8 mouse cellular contexts compared by ENCODE assay signal in the genomic region with DNA sequence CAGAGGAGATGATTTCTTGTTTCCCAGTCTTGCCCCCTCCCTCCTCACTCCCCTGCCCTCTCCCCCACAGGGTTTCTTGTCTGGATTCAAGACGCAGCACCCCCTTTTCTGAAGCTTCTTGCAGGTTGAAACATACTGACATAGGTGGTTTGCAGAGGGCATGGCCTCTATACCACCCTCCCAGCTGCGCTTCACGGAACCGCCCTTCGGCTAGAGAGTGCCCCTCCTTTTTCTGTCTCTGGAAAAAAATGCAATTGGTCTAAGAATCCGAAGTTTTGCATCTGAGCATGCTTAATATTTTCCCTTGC. TPM values are rescaled to one million over a fixed set of nuclear protein-coding genes. Genes with fewer than 3 reads are reported as not detected.
DNase-seq lines count a peak whose midpoint lies in the region; ATAC-seq lines count a peak whose summit lies in the region.

No protein-coding gene starts in this region.

- H3K36me3 ChIP-seq in neural tube, embryonic 11.5 days (ENCODE audit: control insufficient read depth, insufficient read depth, low read length) = no peaks in the 10 kb centered on the region
- H3K36me3 ChIP-seq in limb, embryonic 11.5 days (ENCODE audit: control insufficient read depth, insufficient read depth, low read length) = no peaks in the 10 kb centered on the region
- H3K36me3 ChIP-seq in stomach, embryonic 14.5 days (ENCODE audit: control insufficient read depth, insufficient read depth, low read length) = no peaks in the 10 kb centered on the region

- peak; percentile 5 to 33 for DNase-seq in adrenal gland, postnatal 36 days
- no peak for DNase-seq in adrenal gland, adult 2 months
- DNase-seq in neural tube, embryonic 11.5 days (ENCODE audit: low spot score) = no peak
- DNase-seq in neural tube, embryonic 10.5 days (ENCODE audit: extremely low spot score, low spot score) = no peak
- peak; percentile 41 for DNase-seq in limb, embryonic 11.5 days (ENCODE audit: low spot score)
- DNase-seq in right cerebral cortex, adult 2 months (ENCODE audit: low spot score in 2 of 2) = no peak
- DNase-seq in layer of hippocampus, adult 8-10 months (ENCODE audit: low spot score in 2 of 2) = no peak

- ATAC-seq in neural tube, embryonic 11.5 days (ENCODE audit: insufficient read depth, low FRiP score, low TSS enrichment) = no peak
- no peak for ATAC-seq in limb, embryonic 11.5 days (ENCODE audit: insufficient number of reproducible peaks, low FRiP score, low TSS enrichment, low read depth)
- no peak for ATAC-seq in stomach, embryonic 14.5 days (ENCODE audit: insufficient number of reproducible peaks, insufficient read depth, low FRiP score, low read depth)

- peak overlapping the region; percentile 98 for H3K27ac ChIP-seq in neural tube, embryonic 11.5 days (ENCODE audit: low read depth, low read length)
- H3K27ac ChIP-seq in limb, embryonic 11.5 days (replicated peaks; ENCODE audit: low read depth, low read length) = peak overlapping the region; percentile 91
- peak overlapping the region; percentile 95; the same call in 1 of the 2 replicates for H3K27ac ChIP-seq in stomach, embryonic 14.5 days (ENCODE audit: low read length)

- H3K27me3 ChIP-seq in neural tube, embryonic 11.5 days (ENCODE audit: control insufficient read depth, insufficient read depth, low read length) = no peaks in the 10 kb centered on the region
- no peaks in the 10 kb centered on the region for H3K27me3 ChIP-seq in limb, embryonic 11.5 days (ENCODE audit: control insufficient read depth, insufficient read depth, low read length)
- no peaks in the 10 kb centered on the region for H3K27me3 ChIP-seq in stomach, embryonic 14.5 days (ENCODE audit: control insufficient read depth, insufficient read depth, low read length)

- H3K4me2 ChIP-seq in neural tube, embryonic 11.5 days (ENCODE audit: low read depth) = peak overlapping the region; percentile 78
- peak overlapping the region; percentile 88 for H3K4me2 ChIP-seq in limb, embryonic 11.5 days (ENCODE audit: low read depth, severe bottlenecking)
- H3K4me2 ChIP-seq in stomach, embryonic 14.5 days (replicated peaks; ENCODE audit: low read depth, low read length) = peak overlapping the region; percentile 84

- WGBS in neural tube, embryonic 11.5 days = 3% methylated on average over 6 of the region's 6 CpGs
- 12% methylated on average over 6 of the region's 6 CpGs for WGBS in limb, embryonic 11.5 days
- 3% methylated on average over 6 of the region's 6 CpGs for WGBS in stomach, embryonic 14.5 days

- peak overlapping the region; percentile 64 for H3K4me3 ChIP-seq in neural tube, embryonic 11.5 days (ENCODE audit: low read depth, low read length)
- peak overlapping the region; percentile 54 for H3K4me3 ChIP-seq in limb, embryonic 11.5 days (ENCODE audit: low read depth, low read length)
- peak overlapping the region; percentile 68 for H3K4me3 ChIP-seq in stomach, embryonic 14.5 days (ENCODE audit: low read depth, low read length)

- peak overlapping the region; percentile 80 for H3K9ac ChIP-seq in neural tube, embryonic 11.5 days (ENCODE audit: low read length)
- peak overlapping the region; percentile 86; the same call in 1 of the 2 replicates for H3K9ac ChIP-seq in limb, embryonic 11.5 days (ENCODE audit: low read length)
- peak overlapping the region; percentile 79; the same call in 1 of the 2 replicates for H3K9ac ChIP-seq in stomach, embryonic 14.5 days (replicated peaks; ENCODE audit: low read depth, low read length)

- peaks cover 9% of the 10 kb centered on the region; the same call in 1 of the 2 replicates for H3K4me1 ChIP-seq in neural tube, embryonic 11.5 days (ENCODE audit: control insufficient read depth, insufficient read depth, low read length)
- peaks cover 7% of the 10 kb centered on the region; the same call in 1 of the 2 replicates for H3K4me1 ChIP-seq in limb, embryonic 11.5 days (ENCODE audit: control insufficient read depth, insufficient read depth, low read length)
- H3K4me1 ChIP-seq in stomach, embryonic 14.5 days (ENCODE audit: control insufficient read depth, insufficient read depth, low read length) = peaks cover 17% of the 10 kb centered on the region

- H3K9me3 ChIP-seq in neural tube, embryonic 11.5 days (ENCODE audit: control insufficient read depth, low read length) = no peaks in the 10 kb centered on the region
- no peaks in the 10 kb centered on the region for H3K9me3 ChIP-seq in limb, embryonic 11.5 days (ENCODE audit: control insufficient read depth, low read length)
- H3K9me3 ChIP-seq in stomach, embryonic 14.5 days (ENCODE audit: control insufficient read depth, low read depth, low read length) = no peaks in the 10 kb centered on the region

RNA-seq across cellular contexts. Expression of a gene that starts 4.4 kb away (rescaled TPM):
- 1 to 10 TPM; 4.4 to 4.7 TPM for total RNA-seq in adrenal gland, postnatal 36 days (2021)
- 1 to 10 TPM; 5.4 to 7.4 TPM for total RNA-seq in adrenal gland, adult 2 months (2021)
- polyA plus RNA-seq in adrenal gland, adult 2 months (2012; rRNA removed) = 2.7 and 3.0 TPM in 2 replicates
- 25.2 and 26.6 TPM in 2 replicates for polyA plus RNA-seq in neural tube, embryonic 11.5 days (2014; fragmentation: Nextera tagmentation; extraction: Ambion mirVana)
- polyA plus RNA-seq in limb, embryonic 11.5 days (2014; fragmentation: Nextera tagmentation; extraction: Ambion mirVana) = 7.9 and 9.1 TPM in 2 replicates
- 10.6 and 11.2 TPM in 2 replicates for polyA plus RNA-seq in stomach, embryonic 14.5 days (2014; fragmentation: Nextera tagmentation; extraction: Ambion mirVana)
- total RNA-seq in layer of hippocampus, adult 8-10 months (2022) = 10 to 100 TPM; 13.2 to 17.3 (median 15.0) TPM

Comparison
In these comparisons a context has a peak if more than half of its experiments do, and no peak if none do; other contexts are left out.
1. DNase-seq: peak in adrenal gland, postnatal 36 days (2 of 2) and limb, embryonic 11.5 days (single experiment); none in adrenal gland, adult 2 months (single experiment), neural tube, embryonic 11.5 days (single experiment), neural tube, embryonic 10.5 days (single experiment), right cerebral cortex, adult 2 months (0 of 2) and layer of hippocampus, adult 8-10 months (0 of 2).
2. Peak in every context shown above with its lines, with median percentiles within 50 percentile points of each other: H3K27ac ChIP-seq, H3K4me2 ChIP-seq, H3K4me3 ChIP-seq and H3K9ac ChIP-seq.